Mouse (Mus musculus) neural tube, embryonic 11.5 days (tissue): ENCODE measurements around the gene Olfr985. TPM values are rescaled to one million over a fixed set of nuclear protein-coding genes. Genes with fewer than 3 reads are reported as not detected.

Experiments used
- ATAC-seq: fragments of 200-750 bp; cut with Nextera tagmentation; 2 replicates; pipeline ENCODE4 v1.8.0; 2017; ENCODE audit warnings: moderate number of reproducible peaks, mild to moderate bottlenecking, moderate TSS enrichment, moderate library complexity; ENCODE audit not compliant: insufficient read depth, low FRiP score, low TSS enrichment
- DNase-seq: peaks from one replicate; pipeline ENCODE4 v3.0.0-alpha.2; 2015; ENCODE audit warnings: low spot score
- H3K27ac ChIP-seq: fragments of 300-500 bp; sonication (generic); 2 replicates; pipeline ENCODE4 v1.5.1; 2014; ENCODE audit warnings: low read depth, mild to moderate bottlenecking, low read length
- H3K27me3 ChIP-seq: fragments of 300-500 bp; sonication (generic); 2 replicates; pipeline ENCODE4 v1.6.1; 2014; ENCODE audit warnings: mild to moderate bottlenecking, low read length, mixed read lengths; ENCODE audit not compliant: control insufficient read depth, insufficient read depth
- H3K36me3 ChIP-seq: fragments of 300-500 bp; sonication (generic); 2 replicates; pipeline ENCODE4 v1.6.1; 2014; ENCODE audit warnings: mild to moderate bottlenecking, low read length, moderate library complexity, mixed read lengths; ENCODE audit not compliant: control insufficient read depth, insufficient read depth
- H3K4me1 ChIP-seq: fragments of 300-500 bp; sonication (generic); 2 replicates; pipeline ENCODE4 v1.6.1; 2014; ENCODE audit warnings: low read length, mixed read lengths; ENCODE audit not compliant: control insufficient read depth, insufficient read depth
- H3K4me2 ChIP-seq: fragments of 300-500 bp; sonication (generic); 2 replicates; pipeline ENCODE4 v1.6.1; 2014; ENCODE audit warnings: low read depth, mild to moderate bottlenecking, moderate library complexity
- H3K4me3 ChIP-seq: fragments of 300-500 bp; sonication (generic); 2 replicates; pipeline ENCODE4 v1.5.1; 2014; ENCODE audit warnings: low read depth, low read length
- H3K9ac ChIP-seq: fragments of 300-500 bp; sonication (generic); 2 replicates; pipeline ENCODE4 v1.6.1; 2014; ENCODE audit warnings: mild to moderate bottlenecking, low read length
- H3K9me3 ChIP-seq: fragments of 300-500 bp; sonication (generic); 2 replicates; pipeline ENCODE4 v1.6.1; 2016; ENCODE audit warnings: low read length; ENCODE audit not compliant: control insufficient read depth
- WGBS: fragments of 180-500 bp; shearing (Covaris S2); extraction: QIAGEN DNeasy Blood & Tissue Kit; methylation state at CpG from one replicate; pipeline ENCODE4 v1.1.7; 2014; 5-methylcytosine and 5-hydroxymethylcytosine counted together
- polyA plus RNA-seq: library from polyadenylated mRNA; unstranded; fragments of >200 nt; fragmentation: Nextera tagmentation; extraction: Ambion mirVana; gene quantifications from 2 replicates; pipeline ENCODE4 v1.2.1, GENCODE M21; 2014

Olfr985 gene
- polyA plus RNA-seq, 1 experiment from 2014 or later: not detected

GRCm38 (mm10) chr9:40116645-40117286 lies 13.2 kb downstream of the Olfr985 start:
- WGBS: 68% methylated on average over 10 of the region's 10 CpGs
- H3K27me3 ChIP-seq: no peaks in the 10 kb centered on the region
- ATAC-seq (no peak), DNase-seq (no peak)
- H3K27ac ChIP-seq: no peak overlapping the region
- no peak overlapping the region for H3K4me2 ChIP-seq
- H3K9me3 ChIP-seq: no peaks in the 10 kb centered on the region
- no peak overlapping the region for H3K9ac ChIP-seq
- H3K36me3 ChIP-seq: no peaks in the 10 kb centered on the region
- no peak overlapping the region for H3K4me3 ChIP-seq
- no peaks in the 10 kb centered on the region for H3K4me1 ChIP-seq

- 93% methylated on average over 2 of the region's 2 CpGs for WGBS
- H3K4me3 ChIP-seq: no peak within 1 kb of the TSS
- no peaks in the 10 kb centered on the region for H3K27me3 ChIP-seq
- ATAC-seq (no peak), DNase-seq (no peak)
- H3K4me1 ChIP-seq: no peaks in the 10 kb centered on the region
- H3K36me3 ChIP-seq: no peaks in the 10 kb centered on the region
- H3K27ac ChIP-seq: no peak within 1 kb of the TSS
- no peak within 1 kb of the TSS for H3K9ac ChIP-seq
- H3K9me3 ChIP-seq: no peaks in the 10 kb centered on the region
- no peak within 1 kb of the TSS for H3K4me2 ChIP-seq
Measured at GRCm38 (mm10) chr9:40114106-40114505, 15.9 kb downstream of the Olfr985 start, which contains the start of gene Olfr984. Gene Olfr984, minus strand, starts transcription at chr9:40114206.

GRCm38 (mm10) chr9:40094769-40095168 lies 35.2 kb downstream of the Olfr985 start:
- H3K4me1 ChIP-seq: no peaks in the 10 kb centered on the region
- no peak overlapping the region for H3K4me2 ChIP-seq
- H3K9me3 ChIP-seq: no peaks in the 10 kb centered on the region
- H3K4me3 ChIP-seq: no peak overlapping the region
- 56% methylated on average over 3 of the region's 3 CpGs for WGBS
- ATAC-seq (no peak), DNase-seq (no peak)
- H3K27ac ChIP-seq: no peak overlapping the region
- no peak overlapping the region for H3K9ac ChIP-seq
- no peaks in the 10 kb centered on the region for H3K36me3 ChIP-seq
- H3K27me3 ChIP-seq: no peaks in the 10 kb centered on the region

- ATAC-seq (no peak), DNase-seq (no peak)
- Histone ChIP-seq H3K36me3 (no peaks in the 10 kb centered on the region), H3K27me3 (no peaks in the 10 kb centered on the region), H3K27ac (no peak within 1 kb of the TSS), H3K9ac (no peak within 1 kb of the TSS), H3K4me2 (no peak within 1 kb of the TSS), H3K4me3 (no peak within 1 kb of the TSS), H3K9me3 (no peaks in the 10 kb centered on the region), H3K4me1 (no peaks in the 10 kb centered on the region)
- WGBS: 84% methylated on average over 2 of the region's 2 CpGs
Measured at GRCm38 (mm10) chr9:40093495-40093894, 36.5 kb downstream of the Olfr985 start, which contains the start of gene Olfr983. Gene Olfr983, minus strand, starts transcription at chr9:40093595.

Other genes with a start within 250 kb of the Olfr985 start
- gene Olfr229, start 222.8 kb downstream of the Olfr985 start, polyA plus RNA-seq: not detected in 2 replicates
- not detected in 2 replicates for gene Olfr974, start 192.7 kb downstream of the Olfr985 start, polyA plus RNA-seq
- gene Olfr975, start 178.1 kb downstream of the Olfr985 start, polyA plus RNA-seq: not detected in 2 replicates
- gene Olfr976, start 169.1 kb downstream of the Olfr985 start, polyA plus RNA-seq: not detected in 2 replicates
- gene Olfr978, start 138.1 kb downstream of the Olfr985 start, polyA plus RNA-seq: not detected in 2 replicates
- not detected in 2 replicates for gene Olfr979, start 126.7 kb downstream of the Olfr985 start, polyA plus RNA-seq
- not detected in 2 replicates for gene Olfr980, start 120.6 kb downstream of the Olfr985 start, polyA plus RNA-seq
- not detected in 2 replicates for gene Olfr981, start 108.7 kb downstream of the Olfr985 start, polyA plus RNA-seq
- not detected in 2 replicates for gene Olfr982, start 56.4 kb downstream of the Olfr985 start, polyA plus RNA-seq
- not detected in 2 replicates for gene Olfr983, start 36.6 kb downstream of the Olfr985 start, polyA plus RNA-seq
- gene Olfr984, start 16.0 kb downstream of the Olfr985 start, polyA plus RNA-seq: not detected in 2 replicates
- not detected in 2 replicates for gene Tmem225, start 17.9 kb upstream of the Olfr985 start, polyA plus RNA-seq
- gene Olfr986, start 50.7 kb upstream of the Olfr985 start, polyA plus RNA-seq: not detected in 2 replicates
- 6.8 and 6.9 TPM in 2 replicates for gene Zfp202, start 62.1 kb upstream of the Olfr985 start, polyA plus RNA-seq
- gene Scn3b, start 139.0 kb upstream of the Olfr985 start, polyA plus RNA-seq: 29.6 and 37.1 TPM in 2 replicates